Mouse (Mus musculus): ENCODE results near the gene Zfp667.

DNA sequence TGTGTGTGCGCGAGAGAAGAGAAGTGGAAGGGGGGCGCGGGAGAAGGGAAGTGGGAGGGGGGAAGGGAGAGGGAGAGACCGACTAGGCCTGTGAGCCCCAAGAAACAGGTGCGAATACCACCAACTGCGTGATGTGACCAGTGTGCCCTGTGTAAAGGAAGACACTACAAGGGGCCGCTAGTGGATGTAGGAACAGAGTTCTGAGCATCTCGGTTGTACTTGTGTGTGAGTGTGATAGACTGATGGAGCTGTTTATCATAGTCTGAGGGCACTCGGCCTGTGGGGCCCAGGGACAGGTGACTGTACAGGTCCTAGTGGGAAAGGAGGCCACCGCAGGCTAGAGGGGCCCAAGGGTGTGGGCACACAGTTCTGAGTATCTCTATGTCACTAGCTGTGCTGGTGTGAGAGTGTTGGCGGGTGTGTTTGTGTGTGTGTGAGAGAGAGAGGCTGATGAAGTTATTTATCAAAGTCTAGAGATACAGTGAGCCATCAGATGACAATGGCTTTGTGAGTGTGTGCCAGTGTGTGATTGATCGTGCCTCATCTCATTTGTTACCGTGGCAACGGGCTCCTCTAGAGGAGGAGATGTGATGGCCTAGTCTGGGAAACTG is 647 bp downstream of the Zfp667 start:
- TF ChIP-seq POLR2A (IDR thresholded peaks at IDR 0.05; ENCODE audit: borderline replicate concordance, low read depth, low read length) (no peak), CTCF (IDR thresholded peaks at IDR 0.05; ENCODE audit: low read depth, low read length) (no peak)
